Mouse (Mus musculus): ENCODE results near the gene Me1.

Me1 gene

GRCm38 (mm10) chr9:86708921-86709320 is 13.2 kb upstream of the Me1 start:
- DNase-seq (ENCODE audit: low read depth, low spot score) = no peak

- no peak for DNase-seq (ENCODE audit: low read depth, low spot score)
Measured at GRCm38 (mm10) chr9:86707431-86707830, 11.7 kb upstream of the Me1 start.

- DNase-seq (ENCODE audit: low read depth, low spot score) = no peak
Measured at GRCm38 (mm10) chr9:86701844-86702243, 6.1 kb upstream of the Me1 start.

- DNase-seq (ENCODE audit: low read depth, low spot score) = no peak
Measured at GRCm38 (mm10) chr9:86701264-86701663, 5.5 kb upstream of the Me1 start.

GRCm38 (mm10) chr9:86695199-86695817 is 445 bp downstream of the Me1 start:
- DNase-seq (ENCODE audit: low read depth, low spot score) = no peak

- no peak for DNase-seq (ENCODE audit: low read depth, low spot score)
Measured at GRCm38 (mm10) chr9:86694644-86695043, 1.1 kb downstream of the Me1 start.

- no peak for DNase-seq (ENCODE audit: low read depth, low spot score)
Measured at GRCm38 (mm10) chr9:86693935-86694334, 1.8 kb downstream of the Me1 start.

- DNase-seq (ENCODE audit: low read depth, low spot score) = no peak
Measured at GRCm38 (mm10) chr9:86692676-86693075, 3.1 kb downstream of the Me1 start.

- no peak for DNase-seq (ENCODE audit: low read depth, low spot score)
Measured at GRCm38 (mm10) chr9:86692251-86692650, 3.5 kb downstream of the Me1 start.

- no peak for DNase-seq (ENCODE audit: low read depth, low spot score)
Measured at GRCm38 (mm10) chr9:86691101-86691500, 4.7 kb downstream of the Me1 start.

GRCm38 (mm10) chr9:86683713-86684209 is 12.0 kb downstream of the Me1 start:
- no peak for DNase-seq (ENCODE audit: low read depth, low spot score)

- DNase-seq (ENCODE audit: low read depth, low spot score) = no peak
Measured at GRCm38 (mm10) chr9:86682844-86683243, 12.9 kb downstream of the Me1 start.

- no peak for DNase-seq (ENCODE audit: low read depth, low spot score)
Measured at GRCm38 (mm10) chr9:86682278-86682677, 13.5 kb downstream of the Me1 start.

GRCm38 (mm10) chr9:86680431-86680830 is 15.3 kb downstream of the Me1 start:
- no peak for DNase-seq (ENCODE audit: low read depth, low spot score)

- no peak for DNase-seq (ENCODE audit: low read depth, low spot score)
Measured at GRCm38 (mm10) chr9:86679843-86680417, 15.8 kb downstream of the Me1 start.

GRCm38 (mm10) chr9:86676246-86676645 is 19.5 kb downstream of the Me1 start:
- no peak for DNase-seq (ENCODE audit: low read depth, low spot score)

GRCm38 (mm10) chr9:86675426-86675825 is 20.3 kb downstream of the Me1 start:
- DNase-seq (ENCODE audit: low read depth, low spot score) = no peak

- DNase-seq (ENCODE audit: low read depth, low spot score) = no peak
Measured at GRCm38 (mm10) chr9:86672907-86673472, 22.8 kb downstream of the Me1 start.

- DNase-seq (ENCODE audit: low read depth, low spot score) = no peak
Measured at GRCm38 (mm10) chr9:86668590-86669252, 27.0 kb downstream of the Me1 start.

GRCm38 (mm10) chr9:86667138-86667750 is 28.5 kb downstream of the Me1 start:
- DNase-seq (ENCODE audit: low read depth, low spot score) = no peak

GRCm38 (mm10) chr9:86661679-86662078 is 34.1 kb downstream of the Me1 start:
- DNase-seq (ENCODE audit: low read depth, low spot score) = no peak

- DNase-seq (ENCODE audit: low read depth, low spot score) = peak; percentile 32
Measured at GRCm38 (mm10) chr9:86661266-86661665, 34.5 kb downstream of the Me1 start.

Measured in telencephalon, adult 2 months (tissue).